Mouse (Mus musculus) G1E (cell line): ENCODE measurements around the gene Nr2f2. TPM values are rescaled to one million over a fixed set of nuclear protein-coding genes. Genes with fewer than 3 reads are reported as not detected.

Experiments
- ATAC-seq: 2 replicates; pipeline ENCODE4 v1.8.0; 2016; ENCODE audit warnings: mild to moderate bottlenecking; ENCODE audit not compliant: insufficient number of reproducible peaks, poor library complexity, low FRiP score, severe bottlenecking; ENCODE audit errors: extremely low read depth
- DNase-seq: peaks from one replicate; pipeline ENCODE4 v3.0.0; 2012; ENCODE audit warnings: low spot score
- H3K27me3 ChIP-seq: 2 replicates; pipeline ENCODE4 v1.6.1; 2012; ENCODE audit warnings: mild to moderate bottlenecking, low read length, inconsistent platforms; ENCODE audit not compliant: insufficient read depth
- H3K36me3 ChIP-seq: replicated peaks from 2 replicates; pipeline ENCODE3; 2012; ENCODE audit warnings: mild to moderate bottlenecking, inconsistent platforms
- H3K4me1 ChIP-seq: 2 replicates; pipeline ENCODE4 v1.6.1; 2012; ENCODE audit warnings: low read depth, low read length, inconsistent platforms, mixed read lengths; ENCODE audit not compliant: insufficient read depth
- H3K4me3 ChIP-seq: 2 replicates; pipeline ENCODE4 v1.5.1; 2012; ENCODE audit warnings: low read depth, mild to moderate bottlenecking, inconsistent platforms, low read length, moderate library complexity, mixed read lengths
- H3K9me3 ChIP-seq: replicated peaks from 2 replicates; pipeline ENCODE4 v1.6.1; 2012; ENCODE audit warnings: inconsistent platforms
- CTCF ChIP-seq: IDR thresholded peaks from 2 replicates; pipeline ENCODE4 v1.5.1; 2012; ENCODE audit warnings: low read depth, low read length, inconsistent platforms, mixed read lengths
- GATA1 ChIP-seq: IDR thresholded peaks from 2 replicates; pipeline ENCODE4 v1.6.1; 2012; ENCODE audit warnings: borderline replicate concordance, low read length, inconsistent platforms, mixed read lengths
- GATA2 ChIP-seq: IDR thresholded peaks from 2 replicates; pipeline ENCODE4 v1.6.1; 2012; ENCODE audit warnings: low read depth, low read length, inconsistent platforms, borderline replicate concordance
- POLR2AphosphoS5 ChIP-seq: IDR thresholded peaks from 2 replicates; pipeline ENCODE4 v1.6.1; 2012; ENCODE audit warnings: low read depth, low read length, inconsistent platforms; ENCODE audit not compliant: insufficient replicate concordance
- TAL1 ChIP-seq: conservative IDR thresholded peaks from 2 replicates; pipeline ENCODE4 v1.6.1; 2012; ENCODE audit warnings: low read depth, low read length, inconsistent platforms, mixed read lengths
- polyA plus RNA-seq: library from polyadenylated mRNA; stranded (reverse); fragments of >175 nt; gene quantifications from 2 replicates; pipeline ENCODE4 v1.2.3, GENCODE M21; 2012
- total RNA-seq, 2 experiments: library from RNA; stranded (forward) in 1 of 2; stranded (reverse) in 1 of 2; fragments of 200-1000 nt in 1 of 2; fragments of >200 nt in 1 of 2; fragmentation: Nextera tagmentation in 1 of 2; gene quantifications; 2 replicates each; pipeline ENCODE4 v1.2.3; 2014 to 2017

Nr2f2 gene
- total and polyA plus RNA-seq, 3 experiments = 0.33 TPM; not detected in 2

DNA sequence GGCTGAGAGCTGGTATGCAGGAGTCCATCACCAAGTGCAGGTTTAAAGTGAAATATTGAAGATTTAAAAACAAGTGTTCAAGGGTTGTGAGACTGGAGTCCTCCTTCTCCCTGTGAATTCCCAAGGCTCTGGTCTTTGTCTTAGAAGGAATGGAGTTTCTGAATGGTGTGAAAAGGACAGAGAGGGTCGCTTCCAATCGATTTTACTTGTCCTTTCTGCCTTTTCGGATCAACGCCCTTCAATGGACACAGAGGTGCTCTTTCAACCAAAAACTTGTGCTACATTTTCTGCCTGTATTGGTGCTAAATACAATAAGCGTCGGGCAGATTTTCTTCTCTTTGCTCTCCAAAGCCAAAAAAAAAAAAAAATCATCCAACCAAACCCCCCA lies 1.7 kb upstream of the Nr2f2 start:
- no peak for TF ChIP-seq POLR2AphosphoS5
- no peak for TF ChIP-seq GATA1
- TF ChIP-seq GATA2 = no peak
- no peak for TF ChIP-seq CTCF
- no peak for TF ChIP-seq TAL1
- no peaks in the 10 kb centered on the region for H3K4me1 ChIP-seq
- no peaks in the 10 kb centered on the region for H3K27me3 ChIP-seq
- ATAC-seq (no peak), DNase-seq (no peak)
- no peaks in the 10 kb centered on the region for H3K36me3 ChIP-seq
- H3K4me3 ChIP-seq = no peak overlapping the region
- H3K9me3 ChIP-seq = peaks cover 39% of the 10 kb centered on the region

DNA sequence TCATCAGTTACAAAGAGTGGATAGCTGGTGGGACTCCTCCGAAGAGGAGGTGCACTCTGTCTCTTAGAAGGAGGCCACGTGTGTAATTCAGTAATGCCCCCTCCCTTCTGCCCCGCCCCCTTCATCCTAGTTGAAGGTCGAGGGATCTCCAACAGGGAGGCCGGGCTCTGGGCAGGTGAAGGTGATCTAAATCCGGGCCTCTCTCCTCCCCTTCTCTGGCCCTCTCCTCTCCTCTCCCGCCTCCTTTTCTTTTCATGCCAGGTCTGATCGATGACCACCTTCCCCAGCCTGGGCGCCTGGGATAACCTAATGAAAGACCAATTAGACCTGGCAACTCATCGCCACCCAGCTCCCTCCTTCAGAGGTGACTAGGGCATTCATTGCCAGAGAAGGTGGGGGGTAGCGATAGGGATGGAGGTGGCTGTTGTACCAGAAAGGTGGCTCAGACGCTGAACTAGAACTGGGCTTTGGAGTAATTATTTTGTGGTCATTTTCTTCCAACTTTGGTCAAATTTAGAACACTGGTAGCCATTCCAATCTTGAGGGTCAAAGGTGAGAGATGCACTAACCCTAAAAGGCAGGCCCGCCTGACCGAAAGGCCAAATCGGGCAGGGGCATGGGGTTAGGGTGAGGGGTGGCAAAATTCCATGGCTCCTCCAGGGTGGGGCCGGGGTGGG lies 1.2 kb upstream of the Nr2f2 start:
- DNase-seq (no peak), ATAC-seq (no peak)
- Histone ChIP-seq H3K4me1 (no peaks in the 10 kb centered on the region), H3K27me3 (no peaks in the 10 kb centered on the region), H3K36me3 (no peaks in the 10 kb centered on the region), H3K9me3 (peaks cover 39% of the 10 kb centered on the region), H3K4me3 (no peak overlapping the region)
- no peak for TF ChIP-seq CTCF
- TF ChIP-seq POLR2AphosphoS5 = no peak
- TF ChIP-seq GATA1 = no peak
- TF ChIP-seq GATA2 = no peak
- TF ChIP-seq TAL1 = no peak

DNA sequence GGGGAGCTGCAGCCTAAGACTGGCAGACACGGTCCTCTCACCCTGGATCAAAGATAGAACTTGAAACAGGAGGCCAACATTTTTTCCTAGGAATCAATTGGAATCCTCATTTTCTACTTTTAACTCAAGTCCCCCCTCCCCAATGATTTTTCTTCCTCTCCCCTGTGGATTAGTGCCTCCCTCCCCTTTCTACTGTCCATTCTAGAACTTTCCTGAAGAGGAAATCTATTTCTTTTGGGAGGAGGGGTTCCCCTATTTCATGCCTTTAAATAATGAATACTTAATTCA lies 217 bp upstream of the Nr2f2 start:
- no peak overlapping the region for H3K4me3 ChIP-seq
- peaks cover 46% of the 10 kb centered on the region for H3K9me3 ChIP-seq
- no peak for TF ChIP-seq GATA1
- no peak for TF ChIP-seq GATA2
- no peak for TF ChIP-seq CTCF
- TF ChIP-seq POLR2AphosphoS5 = no peak
- H3K36me3 ChIP-seq = no peaks in the 10 kb centered on the region
- H3K27me3 ChIP-seq = no peaks in the 10 kb centered on the region
- DNase-seq = no peak
- H3K4me1 ChIP-seq = no peaks in the 10 kb centered on the region
- no peak for ATAC-seq

DNA sequence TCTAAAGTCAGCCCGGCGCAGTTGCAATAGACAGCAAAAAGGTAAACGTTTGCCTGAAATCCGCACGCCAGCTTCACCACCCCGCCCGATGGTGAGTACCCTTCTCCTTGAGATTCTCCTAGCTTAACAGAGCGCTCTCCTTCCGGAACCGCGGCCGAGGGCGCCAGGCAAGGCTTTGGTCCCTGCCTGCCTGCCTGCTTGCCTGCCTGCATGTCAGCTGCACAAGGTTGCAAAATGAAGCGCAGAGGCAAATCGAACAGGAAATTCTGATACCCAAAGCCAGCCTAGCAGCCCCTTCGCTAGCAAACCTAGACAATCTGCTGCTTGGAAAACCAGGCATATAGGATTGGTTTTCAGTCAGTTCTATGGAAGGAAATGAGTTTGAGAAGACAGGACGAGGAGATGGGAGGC lies 1.1 kb downstream of the Nr2f2 start:
- DNase-seq = no peak
- no peaks in the 10 kb centered on the region for H3K4me1 ChIP-seq
- no peak for ATAC-seq
- peaks cover 52% of the 10 kb centered on the region for H3K9me3 ChIP-seq
- no peak for TF ChIP-seq POLR2AphosphoS5
- TF ChIP-seq CTCF = no peak
- TF ChIP-seq TAL1 = no peak
- TF ChIP-seq GATA2 = no peak
- TF ChIP-seq GATA1 = no peak
- no peaks in the 10 kb centered on the region for H3K27me3 ChIP-seq
- H3K36me3 ChIP-seq = no peaks in the 10 kb centered on the region
- H3K4me3 ChIP-seq = no peak overlapping the region

DNA sequence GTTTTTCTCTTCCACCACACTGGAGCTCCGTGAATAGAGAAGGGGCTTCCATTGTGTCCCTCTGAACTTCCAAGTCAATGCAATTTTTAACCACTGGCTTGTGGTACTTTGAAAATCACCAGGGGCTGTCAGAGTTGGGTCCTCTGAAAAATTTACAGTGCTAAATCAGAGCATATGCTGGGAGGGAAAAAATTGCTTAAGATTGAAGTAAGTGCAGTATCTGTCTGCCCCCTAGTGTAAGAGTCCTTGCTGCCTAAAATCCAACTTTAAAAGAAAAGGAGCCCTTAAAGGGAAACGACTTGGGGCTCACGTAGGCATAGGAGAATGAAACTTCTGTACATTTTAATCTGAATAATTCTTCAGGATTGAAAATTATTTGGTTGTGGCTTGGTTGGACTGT lies 1.7 kb downstream of the Nr2f2 start:
- no peaks in the 10 kb centered on the region for H3K36me3 ChIP-seq
- DNase-seq = no peak
- H3K27me3 ChIP-seq = no peaks in the 10 kb centered on the region
- H3K4me1 ChIP-seq = no peaks in the 10 kb centered on the region
- peaks cover 51% of the 10 kb centered on the region for H3K9me3 ChIP-seq
- no peak for ATAC-seq
- TF ChIP-seq TAL1 = no peak
- TF ChIP-seq POLR2AphosphoS5 = no peak
- TF ChIP-seq GATA1 = no peak
- TF ChIP-seq GATA2 = no peak
- TF ChIP-seq CTCF = no peak
- no peak overlapping the region for H3K4me3 ChIP-seq

DNA sequence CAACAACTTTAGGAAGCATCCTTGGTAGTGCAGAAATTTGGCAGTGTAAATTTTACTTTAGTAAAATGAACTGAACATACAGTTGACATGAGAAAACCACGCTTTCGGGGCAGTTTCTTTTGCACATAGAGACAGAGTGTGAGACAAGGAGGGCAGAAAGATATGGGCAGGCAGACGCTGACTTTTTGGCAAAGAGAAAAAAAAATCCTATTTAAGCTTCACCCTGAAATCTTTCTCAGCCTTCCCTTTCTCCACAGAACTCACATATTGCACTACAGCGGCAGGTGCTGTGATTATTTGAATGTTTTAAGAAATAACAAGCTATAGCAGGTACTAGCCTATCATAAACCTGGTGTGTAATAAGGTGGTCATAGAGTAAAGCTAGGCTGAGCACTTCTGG lies 3.2 kb downstream of the Nr2f2 start:
- Histone ChIP-seq H3K9me3 (peaks cover 48% of the 10 kb centered on the region), H3K27me3 (no peaks in the 10 kb centered on the region), H3K4me1 (no peaks in the 10 kb centered on the region), H3K36me3 (no peaks in the 10 kb centered on the region), H3K4me3 (no peak overlapping the region)
- ATAC-seq (no peak), DNase-seq (no peak)
- TF ChIP-seq POLR2AphosphoS5 (no peak), GATA1 (no peak), CTCF (no peak), TAL1 (no peak), GATA2 (no peak)

DNA sequence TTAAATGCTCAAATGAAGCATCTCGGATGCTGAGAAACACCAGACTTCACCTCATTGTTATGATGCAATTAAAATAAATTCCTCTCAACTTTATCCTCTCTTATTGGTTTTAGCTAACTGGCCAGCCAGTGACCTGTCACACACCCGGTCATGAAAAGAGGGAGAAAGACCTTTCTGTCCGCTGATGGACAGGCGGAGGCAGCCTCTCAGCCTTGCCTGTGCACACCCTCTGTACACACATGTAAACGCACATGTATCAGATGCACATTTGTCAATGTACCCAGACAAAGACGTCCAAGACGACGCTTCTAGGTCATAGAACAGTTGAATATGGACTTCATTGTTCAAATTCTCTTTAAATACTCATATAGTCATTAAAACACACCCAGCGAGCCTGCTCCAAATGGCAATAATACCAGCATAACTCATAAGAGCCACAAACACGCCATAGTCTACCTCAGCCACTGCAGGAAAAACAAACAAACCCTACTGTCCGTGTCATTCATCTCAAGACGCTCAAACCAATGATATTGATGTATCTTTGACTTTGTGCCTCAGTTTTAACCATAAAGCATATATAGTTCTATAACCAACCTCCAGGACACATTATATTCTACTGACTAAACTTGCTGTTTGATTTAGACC lies 3.9 kb downstream of the Nr2f2 start:
- no peaks in the 10 kb centered on the region for H3K27me3 ChIP-seq
- H3K4me1 ChIP-seq = no peaks in the 10 kb centered on the region
- no peak overlapping the region for H3K4me3 ChIP-seq
- TF ChIP-seq GATA2 (no peak), CTCF (no peak), POLR2AphosphoS5 (no peak), TAL1 (no peak), GATA1 (no peak)
- H3K36me3 ChIP-seq = no peaks in the 10 kb centered on the region
- H3K9me3 ChIP-seq = peaks cover 49% of the 10 kb centered on the region
- no peak for ATAC-seq
- no peak for DNase-seq
